Mouse (Mus musculus): ENCODE measurements around the gene Ap1ar.

- no peak for TF ChIP-seq CTCF (IDR thresholded peaks at IDR 0.05; ENCODE audit: borderline replicate concordance, control insufficient read depth, extremely low read depth, insufficient read depth, low read length, poor library complexity)
- TF ChIP-seq POLR2A (IDR thresholded peaks at IDR 0.05; ENCODE audit: control insufficient read depth, extremely low read depth, insufficient read depth, low read length, poor library complexity) = no peak
These were observed 6.2 kb downstream of the Ap1ar start for GRCm38 (mm10) chr3:127831079-127831478.

Measured in thymus, adult 2 months (tissue).